Mouse (Mus musculus) embryonic facial prominence, embryonic 14.5 days (tissue): Measurements from ENCODE around the gene Spock2. TPM values are rescaled to one million over a fixed set of nuclear protein-coding genes. Genes with fewer than 3 reads are reported as not detected.
A peak's percentile ranks its signal among the peaks of the same experiment; 100 is the strongest.

ENCODE experiments used
- ATAC-seq: fragments of 200-750 bp; cut with Nextera tagmentation; 2 replicates; pipeline ENCODE4 v1.8.0; 2017; ENCODE audit warnings: low read depth, moderate number of reproducible peaks, moderate TSS enrichment
- DNase-seq: peaks from one replicate; pipeline ENCODE4 v3.0.0-alpha.2; 2015; ENCODE audit warnings: low spot score
- H3K27ac ChIP-seq: fragments of 300-500 bp; sonication (generic); replicated peaks from 2 replicates; pipeline ENCODE4 v1.5.1; 2014; ENCODE audit warnings: low read depth, mild to moderate bottlenecking, low read length, moderate library complexity
- H3K27me3 ChIP-seq: fragments of 300-500 bp; sonication (generic); replicated peaks from 2 replicates; pipeline ENCODE4 v1.6.1; 2014; ENCODE audit warnings: low read length; ENCODE audit not compliant: control insufficient read depth, insufficient read depth
- H3K36me3 ChIP-seq: fragments of 300-500 bp; sonication (generic); 2 replicates; pipeline ENCODE4 v1.6.1; 2014; ENCODE audit warnings: low read length, mixed read lengths; ENCODE audit not compliant: control insufficient read depth, insufficient read depth
- H3K4me1 ChIP-seq: fragments of 300-500 bp; sonication (generic); 2 replicates; pipeline ENCODE4 v1.6.1; 2014; ENCODE audit warnings: antibody characterized with exemption, low read length; ENCODE audit not compliant: control insufficient read depth, insufficient read depth
- H3K4me2 ChIP-seq: fragments of 300-500 bp; sonication (generic); 2 replicates; pipeline ENCODE4 v1.6.1; 2014; ENCODE audit warnings: low read depth, mild to moderate bottlenecking, low read length, moderate library complexity, mixed read lengths
- H3K4me3 ChIP-seq: fragments of 300-500 bp; sonication (generic); 2 replicates; pipeline ENCODE4 v1.5.1; 2014; ENCODE audit warnings: low read depth, mild to moderate bottlenecking, low read length
- H3K9ac ChIP-seq: fragments of 300-500 bp; sonication (generic); 2 replicates; pipeline ENCODE4 v1.6.1; 2014; ENCODE audit warnings: low read depth, mild to moderate bottlenecking, low read length, moderate library complexity, mixed read lengths
- H3K9me3 ChIP-seq: fragments of 300-500 bp; sonication (generic); 2 replicates; pipeline ENCODE4 v1.6.1; 2016; ENCODE audit warnings: low read length; ENCODE audit not compliant: control insufficient read depth
- WGBS: fragments of 180-500 bp; shearing (Covaris S2); extraction: QIAGEN DNeasy Blood & Tissue Kit; methylation state at CpG from one replicate; pipeline ENCODE4 v1.1.7; 2014; 5-methylcytosine and 5-hydroxymethylcytosine counted together
- polyA plus RNA-seq: library from polyadenylated mRNA; unstranded; fragments of >200 nt; fragmentation: Nextera tagmentation; extraction: Ambion mirVana; gene quantifications from 2 replicates; pipeline ENCODE4 v1.2.1, GENCODE M21; 2014

The Spock2 gene
- polyA plus RNA-seq, 1 experiment from 2014 or later, result 8.8 TPM

GRCm38 (mm10) chr10:60080601-60080981 is 25.4 kb upstream of the Spock2 start:
- 31% methylated on average over 5 of the region's 5 CpGs for whole genome bisulfite sequencing
- DNase-seq, result no peak
- Histone ChIP-seq H3K4me1 (peaks cover 34% of the 10 kb centered on the region), H3K4me3 (no peak overlapping the region), H3K27ac (peak overlapping the region; percentile 57), H3K27me3 (no peaks in the 10 kb centered on the region), H3K36me3 (no peaks in the 10 kb centered on the region), H3K4me2 (0 out of 2 replicates have a peak overlapping the region, but pooled peaks have one; percentile 2), H3K9ac (no peak overlapping the region), H3K9me3 (no peaks in the 10 kb centered on the region)
- no peak for ATAC-seq

DNA sequence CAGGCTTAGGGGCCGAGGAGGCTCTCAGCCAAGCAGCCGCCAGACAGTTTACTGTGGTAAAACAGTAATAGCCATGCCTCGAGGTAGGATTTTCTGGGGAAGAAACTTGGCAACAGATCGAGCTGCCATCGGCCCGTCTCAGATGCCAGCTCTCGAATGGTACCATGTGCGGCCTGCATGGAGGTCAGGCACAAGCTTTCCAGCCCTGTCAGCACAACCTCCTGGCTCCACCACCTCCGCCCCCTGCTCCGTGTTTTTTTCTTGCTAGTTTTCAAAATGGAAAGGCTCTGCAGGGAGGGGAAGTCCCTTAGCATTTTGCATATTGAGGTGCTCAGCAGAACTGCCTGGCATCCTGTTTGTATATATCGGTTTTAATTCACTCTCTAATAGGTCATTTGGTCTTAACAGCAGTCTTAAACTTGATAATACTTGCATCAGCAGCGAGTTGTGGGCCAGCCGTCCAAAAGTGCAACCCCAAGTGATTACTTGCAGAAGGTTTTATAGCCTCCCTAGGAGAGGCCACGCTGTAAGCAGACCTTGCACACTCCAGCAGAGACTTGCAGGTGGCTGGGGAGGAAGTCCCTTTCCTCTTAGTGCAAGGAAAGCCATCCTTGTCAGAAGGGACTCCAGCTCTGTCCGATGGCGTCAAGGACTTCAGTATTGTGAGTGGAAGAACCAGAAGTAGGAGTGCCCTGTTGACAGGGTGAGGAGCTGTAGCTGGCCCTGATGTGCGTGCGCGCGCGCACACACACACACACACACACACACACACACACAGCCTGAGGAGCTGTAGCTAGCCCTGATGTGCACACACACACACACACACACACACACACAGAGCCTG is 24.8 kb upstream of the Spock2 start:
- ATAC-seq (no peak), DNase-seq (peak; percentile 75)
- peaks cover 34% of the 10 kb centered on the region for H3K4me1 ChIP-seq
- H3K27ac ChIP-seq, result peak overlapping the region; percentile 57
- H3K36me3 ChIP-seq, result no peaks in the 10 kb centered on the region
- no peaks in the 10 kb centered on the region for H3K27me3 ChIP-seq
- H3K4me2 ChIP-seq, result 0 out of 2 replicates have a peak overlapping the region, but pooled peaks have one; percentile 2
- H3K9ac ChIP-seq, result no peak overlapping the region
- H3K4me3 ChIP-seq, result no peak overlapping the region
- 54% methylated on average over 17 of the region's 21 CpGs for WGBS
- H3K9me3 ChIP-seq, result no peaks in the 10 kb centered on the region

DNA sequence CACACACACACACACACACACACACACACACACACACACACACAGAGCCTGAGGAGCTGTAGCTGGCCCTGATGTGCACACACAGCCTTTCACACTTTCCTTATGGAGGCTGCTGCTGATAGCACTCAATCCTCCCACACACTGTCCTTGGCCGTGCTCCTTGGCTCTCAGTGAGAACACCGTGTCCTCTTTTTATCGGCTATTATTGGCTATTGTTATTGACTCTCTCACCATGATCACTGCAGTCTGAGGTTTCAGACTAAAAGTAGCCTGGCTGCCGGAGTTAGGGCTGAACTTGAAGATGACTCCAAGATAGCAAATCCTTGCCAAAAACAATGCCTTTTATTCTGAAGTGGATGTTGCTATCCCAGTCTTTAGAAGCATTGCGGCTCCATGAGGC is 24.1 kb upstream of the Spock2 start:
- DNase-seq (peak; percentile 76), ATAC-seq (no peak)
- 58% methylated on average over 5 of the region's 5 CpGs for WGBS
- Histone ChIP-seq H3K9ac (no peak overlapping the region), H3K4me3 (no peak overlapping the region), H3K9me3 (no peaks in the 10 kb centered on the region), H3K27ac (peak overlapping the region; percentile 57; the same call in 1 of the 2 replicates), H3K27me3 (no peaks in the 10 kb centered on the region), H3K4me2 (no peak overlapping the region), H3K36me3 (no peaks in the 10 kb centered on the region), H3K4me1 (peaks cover 34% of the 10 kb centered on the region)

- Histone ChIP-seq H3K9me3 (no peaks in the 10 kb centered on the region), H3K9ac (no peak overlapping the region), H3K4me1 (peaks cover 22% of the 10 kb centered on the region), H3K4me3 (no peak overlapping the region), H3K36me3 (no peaks in the 10 kb centered on the region), H3K27ac (no peak overlapping the region), H3K27me3 (no peaks in the 10 kb centered on the region), H3K4me2 (no peak overlapping the region)
- ATAC-seq, result no peak
- WGBS, result 85% methylated on average over 4 of the region's 4 CpGs
- no peak for DNase-seq
These were observed 22.0 kb upstream of the Spock2 start for GRCm38 (mm10) chr10:60084065-60084464.

- no peak overlapping the region for H3K27ac ChIP-seq
- no peak overlapping the region for H3K4me3 ChIP-seq
- DNase-seq (no peak), ATAC-seq (no peak)
- no peak overlapping the region for H3K4me2 ChIP-seq
- no peaks in the 10 kb centered on the region for H3K27me3 ChIP-seq
- H3K4me1 ChIP-seq, result 0 out of 2 replicates have a peak, but pooled peaks cover 3% of the 10 kb centered on the region
- no peaks in the 10 kb centered on the region for H3K9me3 ChIP-seq
- H3K9ac ChIP-seq, result no peak overlapping the region
- H3K36me3 ChIP-seq, result no peaks in the 10 kb centered on the region
- WGBS, result 78% methylated on average over 2 of the region's 2 CpGs
These were observed 13.7 kb upstream of the Spock2 start for GRCm38 (mm10) chr10:60092311-60092710.

GRCm38 (mm10) chr10:60093751-60094150 is 12.3 kb upstream of the Spock2 start:
- Histone ChIP-seq H3K36me3 (peaks cover 5% of the 10 kb centered on the region; the same call in 1 of the 2 replicates), H3K4me1 (0 out of 2 replicates have a peak, but pooled peaks cover 3% of the 10 kb centered on the region), H3K4me2 (no peak overlapping the region), H3K9ac (no peak overlapping the region), H3K27ac (no peak overlapping the region), H3K27me3 (no peaks in the 10 kb centered on the region), H3K4me3 (no peak overlapping the region), H3K9me3 (no peaks in the 10 kb centered on the region)
- ATAC-seq (no peak), DNase-seq (no peak)
- WGBS, result 71% methylated on average over 2 of the region's 2 CpGs

DNA sequence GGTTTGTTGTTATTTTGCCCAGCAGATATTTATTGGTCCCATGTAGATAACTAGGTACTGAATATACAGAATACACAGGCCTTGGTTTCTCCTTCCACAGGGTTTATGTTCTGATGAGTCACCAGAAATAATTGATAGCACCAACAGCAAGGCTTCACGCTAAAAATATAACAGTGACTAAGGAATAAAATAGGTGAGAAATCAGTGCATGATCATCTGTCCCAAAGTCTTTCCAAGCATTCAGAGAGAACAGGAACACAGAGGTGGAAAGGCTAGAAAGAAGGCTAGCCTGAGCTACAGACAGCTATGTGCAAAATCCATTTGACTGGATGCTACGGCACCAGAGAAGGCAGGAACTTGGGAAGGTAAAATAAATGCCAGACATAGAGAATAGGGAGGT is 10.5 kb upstream of the Spock2 start:
- DNase-seq, result no peak
- H3K36me3 ChIP-seq, result peaks cover 10% of the 10 kb centered on the region
- H3K4me1 ChIP-seq, result 0 out of 2 replicates have a peak, but pooled peaks cover 3% of the 10 kb centered on the region
- no peaks in the 10 kb centered on the region for H3K9me3 ChIP-seq
- H3K27me3 ChIP-seq, result no peaks in the 10 kb centered on the region
- no peak for ATAC-seq
- WGBS, result 90% methylated on average over 2 of the region's 2 CpGs
- H3K9ac ChIP-seq, result no peak overlapping the region
- no peak overlapping the region for H3K4me3 ChIP-seq
- no peak overlapping the region for H3K4me2 ChIP-seq
- no peak overlapping the region for H3K27ac ChIP-seq

- H3K27ac ChIP-seq, result no peak overlapping the region
These were observed 9.7 kb upstream of the Spock2 start for GRCm38 (mm10) chr10:60096302-60096701.

GRCm38 (mm10) chr10:60097146-60097545 is 8.9 kb upstream of the Spock2 start:
- Histone ChIP-seq H3K36me3 (peaks cover 13% of the 10 kb centered on the region), H3K27me3 (no peaks in the 10 kb centered on the region), H3K9me3 (no peaks in the 10 kb centered on the region), H3K27ac (no peak overlapping the region), H3K9ac (no peak overlapping the region), H3K4me1 (no peaks in the 10 kb centered on the region), H3K4me2 (no peak overlapping the region), H3K4me3 (no peak overlapping the region)
- ATAC-seq (no peak), DNase-seq (no peak)
- WGBS, result 91% methylated on average over 9 of the region's 9 CpGs

More at GRCm38 (mm10) chr10:60096302-60096701, 9.7 kb upstream of the Spock2 start:
- no peak overlapping the region for H3K4me3 ChIP-seq
- no peaks in the 10 kb centered on the region for H3K27me3 ChIP-seq
- DNase-seq, result no peak
- 45% methylated on average over 1 of the region's 1 CpGs for WGBS
- peaks cover 13% of the 10 kb centered on the region for H3K36me3 ChIP-seq
- no peak overlapping the region for H3K4me2 ChIP-seq
- H3K9ac ChIP-seq, result no peak overlapping the region
- no peak for ATAC-seq
- no peaks in the 10 kb centered on the region for H3K9me3 ChIP-seq
- H3K4me1 ChIP-seq, result no peaks in the 10 kb centered on the region
